22 mouse cellular contexts compared by ENCODE assay signal in the genomic region with DNA sequence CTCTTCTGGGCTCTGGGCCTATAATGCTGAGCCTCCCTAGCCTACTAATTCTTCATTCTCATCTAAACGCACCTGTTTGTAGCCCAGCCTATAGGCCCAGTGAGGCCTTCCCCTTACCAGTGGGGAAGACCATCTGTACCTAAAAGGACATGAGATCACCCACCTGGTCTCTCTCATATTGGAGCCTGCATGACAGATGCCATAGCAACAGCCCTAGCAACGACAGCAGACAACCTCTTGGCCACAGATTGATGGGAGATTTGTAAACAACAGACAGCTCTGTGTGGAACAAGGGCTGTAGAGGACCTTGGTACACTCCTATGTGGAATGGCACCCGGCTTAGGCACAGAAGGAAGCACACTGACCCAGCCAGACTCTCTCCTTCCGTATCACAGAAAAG.
A peak's percentile ranks its signal among the peaks of the same experiment; 100 is the strongest.
DNase-seq lines count a peak whose midpoint lies in the region; ATAC-seq and TF ChIP-seq lines count a peak whose summit lies in the region.
"Had no signal": no experiment of that assay in that cellular context is flagged by ENCODE, and none has a peak within 500 bp of the region (broad histone marks: within the 10 kb centered on the region; RNA-seq: fewer than 3 reads in every experiment).

No protein-coding gene starts in this region.

- 57% methylated on average over 4 of the region's 4 CpGs for WGBS in forebrain, postnatal 0 days
- 65% methylated on average over 4 of the region's 4 CpGs for WGBS in forebrain, embryonic 16.5 days
- 65% methylated on average over 4 of the region's 4 CpGs for WGBS in midbrain, embryonic 16.5 days
- 84% methylated on average over 4 of the region's 4 CpGs for WGBS in midbrain, embryonic 10.5 days
- 63% methylated on average over 4 of the region's 4 CpGs for WGBS in neural tube, embryonic 14.5 days

- H3K9ac ChIP-seq in forebrain, postnatal 0 days = no peak overlapping the region
- H3K9ac ChIP-seq in forebrain, embryonic 16.5 days (replicated peaks; ENCODE audit: low read depth, low read length) = no peak overlapping the region
- no peak overlapping the region for H3K9ac ChIP-seq in midbrain, embryonic 16.5 days (ENCODE audit: low read depth, low read length)
- no peak overlapping the region for H3K9ac ChIP-seq in neural tube, embryonic 14.5 days (replicated peaks; ENCODE audit: low read depth, low read length)
- H3K9ac ChIP-seq: embryonic facial prominence, embryonic 12.5 days; liver, postnatal 0 days had no signal

- no peaks in the 10 kb centered on the region for H3K9me3 ChIP-seq in forebrain, postnatal 0 days (ENCODE audit: low read length)
- H3K9me3 ChIP-seq in forebrain, embryonic 16.5 days (ENCODE audit: control insufficient read depth, low read length) = no peaks in the 10 kb centered on the region; the same call in 1 of the 2 replicates
- no peaks in the 10 kb centered on the region for H3K9me3 ChIP-seq in midbrain, embryonic 16.5 days (replicated peaks; ENCODE audit: control insufficient read depth, low read length, poor library complexity, severe bottlenecking)
- H3K9me3 ChIP-seq in midbrain, embryonic 10.5 days (replicated peaks) = no peaks in the 10 kb centered on the region
- H3K9me3 ChIP-seq in neural tube, embryonic 14.5 days (ENCODE audit: control insufficient read depth, low read length) = no peaks in the 10 kb centered on the region
- H3K9me3 ChIP-seq: embryonic facial prominence, embryonic 12.5 days; heart, embryonic 10.5 days had no signal

- peaks cover 7% of the 10 kb centered on the region; the same call in 1 of the 2 replicates for H3K4me1 ChIP-seq in forebrain, postnatal 0 days (ENCODE audit: insufficient read depth)
- H3K4me1 ChIP-seq in forebrain, embryonic 16.5 days (replicated peaks; ENCODE audit: control insufficient read depth, insufficient read depth, low read length) = peaks cover 13% of the 10 kb centered on the region
- H3K4me1 ChIP-seq in midbrain, embryonic 16.5 days (ENCODE audit: control insufficient read depth, insufficient read depth, low read length) = peaks cover 7% of the 10 kb centered on the region; the same call in 1 of the 2 replicates
- H3K4me1 ChIP-seq in midbrain, embryonic 10.5 days = peaks cover 17% of the 10 kb centered on the region
- H3K4me1 ChIP-seq in neural tube, embryonic 14.5 days (ENCODE audit: control insufficient read depth, insufficient read depth, low read length) = peaks cover 12% of the 10 kb centered on the region; the same call in 1 of the 2 replicates
- H3K4me1 ChIP-seq: embryonic facial prominence, embryonic 12.5 days; heart, embryonic 10.5 days had no signal

- no peaks in the 10 kb centered on the region for H3K36me3 ChIP-seq in forebrain, postnatal 0 days (ENCODE audit: insufficient read depth)
- H3K36me3 ChIP-seq in forebrain, embryonic 16.5 days (ENCODE audit: control insufficient read depth, insufficient read depth) = no peaks in the 10 kb centered on the region
- no peaks in the 10 kb centered on the region for H3K36me3 ChIP-seq in midbrain, embryonic 16.5 days (ENCODE audit: control insufficient read depth, insufficient read depth, low read length)
- no peaks in the 10 kb centered on the region for H3K36me3 ChIP-seq in midbrain, embryonic 10.5 days
- no peaks in the 10 kb centered on the region for H3K36me3 ChIP-seq in neural tube, embryonic 14.5 days (ENCODE audit: control insufficient read depth, insufficient read depth, low read length)
- H3K36me3 ChIP-seq: embryonic facial prominence, embryonic 12.5 days; G1E; heart, embryonic 10.5 days had no signal

- H3K4me3 ChIP-seq in forebrain, postnatal 0 days (ENCODE audit: low read depth, low read length) = no peak overlapping the region
- no peak overlapping the region for H3K4me3 ChIP-seq in forebrain, embryonic 16.5 days (replicated peaks; ENCODE audit: low read length)
- H3K4me3 ChIP-seq in midbrain, embryonic 16.5 days (ENCODE audit: low read depth, low read length) = no peak overlapping the region
- no peak overlapping the region for H3K4me3 ChIP-seq in midbrain, embryonic 10.5 days
- no peak overlapping the region for H3K4me3 ChIP-seq in neural tube, embryonic 14.5 days (ENCODE audit: low read depth, low read length)
- H3K4me3 ChIP-seq: embryonic facial prominence, embryonic 12.5 days; heart, embryonic 10.5 days had no signal

- H3K4me2 ChIP-seq in forebrain, postnatal 0 days (ENCODE audit: low read depth) = no peak overlapping the region
- H3K4me2 ChIP-seq in forebrain, embryonic 16.5 days (ENCODE audit: low read length) = no peak overlapping the region
- no peak overlapping the region for H3K4me2 ChIP-seq in midbrain, embryonic 16.5 days (ENCODE audit: low read length)
- no peak overlapping the region for H3K4me2 ChIP-seq in neural tube, embryonic 14.5 days (ENCODE audit: low read depth, low read length)
- H3K4me2 ChIP-seq: embryonic facial prominence, embryonic 12.5 days had no signal

- no peak for TF ChIP-seq CTCF in forebrain, postnatal 0 days (IDR thresholded peaks at IDR 0.05; ENCODE audit: low read depth)

- H3K27me3 ChIP-seq in forebrain, postnatal 0 days (ENCODE audit: insufficient read depth, low read length) = no peaks in the 10 kb centered on the region
- H3K27me3 ChIP-seq in forebrain, embryonic 16.5 days (replicated peaks; ENCODE audit: control insufficient read depth, insufficient read depth, low read length) = no peaks in the 10 kb centered on the region
- no peaks in the 10 kb centered on the region for H3K27me3 ChIP-seq in midbrain, embryonic 16.5 days (ENCODE audit: control insufficient read depth, insufficient read depth, low read depth, low read length)
- peaks cover 12% of the 10 kb centered on the region; the same call in 1 of the 2 replicates for H3K27me3 ChIP-seq in midbrain, embryonic 10.5 days (ENCODE audit: low read depth, poor library complexity, severe bottlenecking)
- H3K27me3 ChIP-seq in neural tube, embryonic 14.5 days (ENCODE audit: control insufficient read depth, insufficient read depth, low read length) = no peaks in the 10 kb centered on the region
- H3K27me3 ChIP-seq: embryonic facial prominence, embryonic 12.5 days had no signal

- DNase-seq in cerebellum, adult 18-20 months = no peak
- DNase-seq in forebrain, postnatal 0 days = no peak
- no peak for DNase-seq in midbrain, embryonic 10.5 days (ENCODE audit: low spot score)
- no peak for DNase-seq in right cerebral cortex, postnatal 36 days (ENCODE audit: low spot score in 2 of 2)
- DNase-seq: gastrocnemius, postnatal 36 days; heart, postnatal 10 days; kidney, adult 9 months; kidney, postnatal 4 days; liver; liver, postnatal 0 days; lung, postnatal 36 days; right cerebral cortex, postnatal 4 days; thymus, postnatal 4 days had no signal

- 0 out of 2 replicates have a peak, but pooled peaks have one; percentile 36 for ATAC-seq in cerebellum, adult (ENCODE audit: insufficient number of reproducible peaks, low FRiP score, low TSS enrichment)
- peak; percentile 54 for ATAC-seq in forebrain, postnatal 0 days
- no peak for ATAC-seq in forebrain, embryonic 16.5 days
- peak; percentile 29; the same call in 1 of the 2 replicates for ATAC-seq in midbrain, embryonic 16.5 days
- peak; percentile 50; the same call in 1 of the 2 replicates for ATAC-seq in neural tube, embryonic 14.5 days (ENCODE audit: low read depth)
- ATAC-seq: CD4-positive, CD25-positive, alpha-beta regulatory T cell, adult 4 months; inflammation-experienced regulatory T-cells, adult 6 months; liver, postnatal 0 days had no signal

- no peak overlapping the region; the same call in 1 of the 2 replicates for H3K27ac ChIP-seq in forebrain, postnatal 0 days (ENCODE audit: low read depth, low read length)
- H3K27ac ChIP-seq in forebrain, embryonic 16.5 days (ENCODE audit: low read length) = no peak overlapping the region
- no peak overlapping the region for H3K27ac ChIP-seq in midbrain, embryonic 16.5 days (ENCODE audit: low read length)
- no peak overlapping the region for H3K27ac ChIP-seq in midbrain, embryonic 10.5 days (replicated peaks)
- no peak overlapping the region for H3K27ac ChIP-seq in neural tube, embryonic 14.5 days (ENCODE audit: low read depth, low read length)
- H3K27ac ChIP-seq: embryonic facial prominence, embryonic 12.5 days; heart, embryonic 10.5 days had no signal
